Mouse (Mus musculus): ENCODE measurements around the gene Nubp2. TPM values are rescaled to one million over a fixed set of nuclear protein-coding genes. Genes with fewer than 3 reads are reported as not detected.

Nubp2 gene
- polyA plus RNA-seq, 1 experiment from 2014 or later = 75.4 TPM

GRCm38 (mm10) chr17:24900014-24900413 lies 13.9 kb upstream of the Nubp2 start:
- Histone ChIP-seq H3K9me3 (no peaks in the 10 kb centered on the region), H3K27ac (no peak overlapping the region), H3K4me3 (no peak overlapping the region), H3K9ac (no peak overlapping the region), H3K36me3 (peaks cover 83% of the 10 kb centered on the region), H3K4me2 (replicated peaks) (no peak overlapping the region), H3K27me3 (replicated peaks) (no peaks in the 10 kb centered on the region), H3K4me1 (peaks cover 25% of the 10 kb centered on the region)
- no peak for ATAC-seq (ENCODE audit: low FRiP score, low read depth)
- 93% methylated on average over 6 of the region's 6 CpGs for WGBS

GRCm38 (mm10) chr17:24899153-24899552 lies 13.0 kb upstream of the Nubp2 start:
- Histone ChIP-seq H3K36me3 (peaks cover 74% of the 10 kb centered on the region), H3K4me2 (replicated peaks) (no peak overlapping the region), H3K4me3 (no peak overlapping the region)

GRCm38 (mm10) chr17:24898041-24898854 lies 12.1 kb upstream of the Nubp2 start:
- Histone ChIP-seq H3K4me1 (peaks cover 38% of the 10 kb centered on the region), H3K9me3 (no peaks in the 10 kb centered on the region), H3K36me3 (peaks cover 69% of the 10 kb centered on the region), H3K4me2 (replicated peaks) (peak overlapping the region; percentile 99), H3K9ac (0 out of 2 replicates have a peak overlapping the region, but pooled peaks have one; percentile 87), H3K27ac (no peak overlapping the region), H3K4me3 (no peak overlapping the region), H3K27me3 (replicated peaks) (no peaks in the 10 kb centered on the region)
- 84% methylated on average over 4 of the region's 4 CpGs for WGBS
- ATAC-seq (ENCODE audit: low FRiP score, low read depth) = no peak

More at GRCm38 (mm10) chr17:24899153-24899552, 13.0 kb upstream of the Nubp2 start:
- H3K27me3 ChIP-seq (replicated peaks) = no peaks in the 10 kb centered on the region
- WGBS = 84% methylated on average over 5 of the region's 5 CpGs
- H3K27ac ChIP-seq = no peak overlapping the region
- no peak overlapping the region for H3K9ac ChIP-seq
- no peak for ATAC-seq (ENCODE audit: low FRiP score, low read depth)
- no peaks in the 10 kb centered on the region for H3K9me3 ChIP-seq
- H3K4me1 ChIP-seq = peaks cover 29% of the 10 kb centered on the region

GRCm38 (mm10) chr17:24897600-24897999 lies 11.5 kb upstream of the Nubp2 start:
- Histone ChIP-seq H3K4me1 (peaks cover 38% of the 10 kb centered on the region), H3K4me3 (peak overlapping the region; percentile 94; the same call in 1 of the 2 replicates), H3K27me3 (replicated peaks) (no peaks in the 10 kb centered on the region), H3K9me3 (no peaks in the 10 kb centered on the region), H3K9ac (peak overlapping the region; percentile 87), H3K36me3 (peaks cover 69% of the 10 kb centered on the region), H3K27ac (no peak overlapping the region), H3K4me2 (replicated peaks) (peak overlapping the region; percentile 99)
- WGBS = 75% methylated on average over 4 of the region's 4 CpGs
- no peak for ATAC-seq (ENCODE audit: low FRiP score, low read depth)

- Histone ChIP-seq H3K9me3 (no peaks in the 10 kb centered on the region), H3K4me1 (peaks cover 38% of the 10 kb centered on the region), H3K36me3 (peaks cover 69% of the 10 kb centered on the region), H3K4me2 (replicated peaks) (peak overlapping the region; percentile 99), H3K27ac (peak overlapping the region; percentile 50; the same call in 1 of the 2 replicates), H3K4me3 (peak overlapping the region; percentile 94), H3K27me3 (replicated peaks) (no peaks in the 10 kb centered on the region), H3K9ac (peak overlapping the region; percentile 87)
- 35% methylated on average over 11 of the region's 11 CpGs for WGBS
- ATAC-seq (ENCODE audit: low FRiP score, low read depth) = no peak
Observed at GRCm38 (mm10) chr17:24896993-24897269, 10.8 kb upstream of the Nubp2 start.

- ATAC-seq (ENCODE audit: low FRiP score, low read depth) = peak; percentile 65
- peaks cover 38% of the 10 kb centered on the region for H3K4me1 ChIP-seq
- WGBS = 1% methylated on average over 48 of the region's 50 CpGs
- peak within 1 kb of the TSS; percentile 59 for H3K27ac ChIP-seq
- H3K4me2 ChIP-seq (replicated peaks) = peak within 1 kb of the TSS; percentile 99
- H3K36me3 ChIP-seq = peaks cover 69% of the 10 kb centered on the region
- H3K9ac ChIP-seq = peak within 1 kb of the TSS; percentile 87
- H3K9me3 ChIP-seq = no peaks in the 10 kb centered on the region
- H3K27me3 ChIP-seq (replicated peaks) = no peaks in the 10 kb centered on the region
- peak within 1 kb of the TSS; percentile 94 for H3K4me3 ChIP-seq
Observed at GRCm38 (mm10) chr17:24896241-24896992, 10.3 kb upstream of the Nubp2 start, which contains the start of gene Nme3. Nme3 (plus strand) TSS chr17:24896500.

- Histone ChIP-seq H3K27me3 (replicated peaks) (no peaks in the 10 kb centered on the region), H3K9ac (peak overlapping the region; percentile 87), H3K4me1 (peaks cover 38% of the 10 kb centered on the region), H3K27ac (peak overlapping the region; percentile 59; the same call in 1 of the 2 replicates), H3K36me3 (peaks cover 69% of the 10 kb centered on the region), H3K4me3 (peak overlapping the region; percentile 94), H3K4me2 (replicated peaks) (peak overlapping the region; percentile 99), H3K9me3 (no peaks in the 10 kb centered on the region)
- WGBS = 11% methylated on average over 23 of the region's 23 CpGs
- ATAC-seq (ENCODE audit: low FRiP score, low read depth) = no peak
Observed at GRCm38 (mm10) chr17:24895571-24896240, 9.6 kb upstream of the Nubp2 start.

GRCm38 (mm10) chr17:24894995-24895547 lies 8.9 kb upstream of the Nubp2 start, which contains the start of the genes Eme2 and Mrps34:
Eme2 (minus strand) TSS chr17:24895087.
Mrps34 (plus strand) TSS chr17:24895116.
- Histone ChIP-seq H3K9ac (peak within 1 kb of the TSS; percentile 87), H3K36me3 (peaks cover 69% of the 10 kb centered on the region), H3K9me3 (no peaks in the 10 kb centered on the region), H3K27me3 (replicated peaks) (no peaks in the 10 kb centered on the region), H3K27ac (peak within 1 kb of the TSS; percentile 59), H3K4me3 (peak within 1 kb of the TSS; percentile 94), H3K4me1 (peaks cover 38% of the 10 kb centered on the region), H3K4me2 (replicated peaks) (peak within 1 kb of the TSS; percentile 99)
- WGBS = under 1% methylated on average over 62 of the region's 62 CpGs
- ATAC-seq (ENCODE audit: low FRiP score, low read depth) = peak; percentile 27

GRCm38 (mm10) chr17:24894061-24894994 lies 8.2 kb upstream of the Nubp2 start:
- H3K4me2 ChIP-seq (replicated peaks) = peak overlapping the region; percentile 99
- peak overlapping the region; percentile 87 for H3K9ac ChIP-seq
- peak overlapping the region; percentile 26; the same call in 1 of the 2 replicates for H3K27ac ChIP-seq
- 0 out of 2 replicates have a peak, but pooled peaks have one; percentile 14 for ATAC-seq (ENCODE audit: low FRiP score, low read depth)
- H3K27me3 ChIP-seq (replicated peaks) = no peaks in the 10 kb centered on the region
- peak overlapping the region; percentile 94 for H3K4me3 ChIP-seq
- peaks cover 38% of the 10 kb centered on the region for H3K4me1 ChIP-seq
- H3K36me3 ChIP-seq = peaks cover 65% of the 10 kb centered on the region
- no peaks in the 10 kb centered on the region for H3K9me3 ChIP-seq
- 12% methylated on average over 31 of the region's 31 CpGs for WGBS

- ATAC-seq (ENCODE audit: low FRiP score, low read depth) = no peak
- Histone ChIP-seq H3K9ac (no peak overlapping the region), H3K4me3 (no peak overlapping the region), H3K4me1 (peaks cover 38% of the 10 kb centered on the region), H3K9me3 (no peaks in the 10 kb centered on the region), H3K36me3 (peaks cover 58% of the 10 kb centered on the region), H3K4me2 (replicated peaks) (0 out of 2 replicates have a peak overlapping the region, but pooled peaks have one; percentile 99), H3K27ac (no peak overlapping the region), H3K27me3 (replicated peaks) (no peaks in the 10 kb centered on the region)
- 97% methylated on average over 2 of the region's 2 CpGs for WGBS
Observed at GRCm38 (mm10) chr17:24893276-24893675, 7.1 kb upstream of the Nubp2 start.

- 91% methylated on average over 12 of the region's 12 CpGs for WGBS
- Histone ChIP-seq H3K36me3 (peaks cover 54% of the 10 kb centered on the region), H3K9ac (no peak overlapping the region), H3K4me1 (peaks cover 39% of the 10 kb centered on the region), H3K4me3 (no peak overlapping the region), H3K27me3 (replicated peaks) (no peaks in the 10 kb centered on the region), H3K27ac (no peak overlapping the region), H3K4me2 (replicated peaks) (0 out of 2 replicates have a peak overlapping the region, but pooled peaks have one; percentile 99), H3K9me3 (no peaks in the 10 kb centered on the region)
- ATAC-seq (ENCODE audit: low FRiP score, low read depth) = no peak
Observed at GRCm38 (mm10) chr17:24892785-24893184, 6.6 kb upstream of the Nubp2 start.
